Mouse (Mus musculus) C2C12 (cell line): ENCODE data around the gene Foxp1.

Source experiments
- CTCF ChIP-seq: IDR thresholded peaks from one replicate; pipeline ENCODE4 v1.5.1; 2011; ENCODE audit not compliant: control insufficient read depth, insufficient read depth, insufficient read length
- MAX ChIP-seq: IDR thresholded peaks from one replicate; pipeline ENCODE4 v1.6.1; 2011; ENCODE audit warnings: mild to moderate bottlenecking, control low read depth
- MYOG ChIP-seq: IDR thresholded peaks from one replicate; pipeline ENCODE4 v1.6.1; 2011; ENCODE audit not compliant: control insufficient read depth, insufficient read length; ENCODE audit errors: extremely low read depth

- TF ChIP-seq CTCF (no peak), MAX (no peak), MYOG (no peak)
These were observed 319.7 kb downstream of the Foxp1 start for GRCm38 (mm10) chr6:99202781-99203180.
